11 mouse cellular contexts compared by ENCODE assay signal in genomic region chr16:22876218-22877043, GRCm38 (mm10). TPM values are rescaled to one million over a fixed set of nuclear protein-coding genes. Genes with fewer than 3 reads are reported as not detected.
DNase-seq lines count a peak whose midpoint lies in the region; ATAC-seq and TF ChIP-seq lines count a peak whose summit lies in the region.
"Had no signal": no experiment of that assay in that cellular context is flagged by ENCODE, and none has a peak within 500 bp of the region (broad histone marks: within the 10 kb centered on the region; RNA-seq: fewer than 3 reads in every experiment).

No protein-coding gene starts in this region.

- WGBS in kidney, adult 2 months: 47% methylated on average over 9 of the region's 9 CpGs
- WGBS in midbrain, embryonic 15.5 days: 55% methylated on average over 9 of the region's 9 CpGs

- no peak overlapping the region for H3K4me3 ChIP-seq in kidney, adult 2 months (ENCODE audit: insufficient read depth, low read depth, low read length)
- H3K4me3 ChIP-seq in midbrain, embryonic 15.5 days: no peak overlapping the region
- H3K4me3 ChIP-seq: erythroblast, embryonic 14.5 days had no signal

- H3K9me3 ChIP-seq in midbrain, embryonic 15.5 days: no peaks in the 10 kb centered on the region

- H3K4me1 ChIP-seq in kidney, adult 2 months (ENCODE audit: control insufficient read depth, insufficient read depth, low read length): 0 out of 2 replicates have a peak, but pooled peaks cover 6% of the 10 kb centered on the region
- no peaks in the 10 kb centered on the region for H3K4me1 ChIP-seq in midbrain, embryonic 15.5 days

- ATAC-seq in midbrain, embryonic 15.5 days (replicated peaks): peak; percentile 18; the same call in 1 of the 2 replicates
- no peak for ATAC-seq in frontal cortex, adult (ENCODE audit: low TSS enrichment)

- no peak overlapping the region for H3K4me2 ChIP-seq in midbrain, embryonic 15.5 days

- no peak for TF ChIP-seq POLR2A in kidney, adult 2 months (IDR thresholded peaks at IDR 0.05; ENCODE audit: low read depth, low read length)

- no peak overlapping the region for H3K9ac ChIP-seq in midbrain, embryonic 15.5 days

- H3K27ac ChIP-seq in kidney, adult 2 months (ENCODE audit: insufficient read depth, low read depth, low read length): no peak overlapping the region
- H3K27ac ChIP-seq in midbrain, embryonic 15.5 days: no peak overlapping the region

- peak; percentile 52 for DNase-seq in adrenal gland, postnatal 14 days
- DNase-seq in adrenal gland, postnatal 25 days: no peak
- peak; percentile 27 for DNase-seq in kidney, adult 2 months
- DNase-seq in kidney, adult 18-20 months: no peak
- peak; percentile 73 for DNase-seq in 3T3-L1 (ENCODE audit: low read depth, low spot score)
- peak; percentile 9 to 49 for DNase-seq in cerebellum, postnatal 25 days

- peaks cover 1% of the 10 kb centered on the region; the same call in 1 of the 2 replicates for H3K36me3 ChIP-seq in kidney, adult 2 months (ENCODE audit: control insufficient read depth, insufficient read depth, low read length)
- peaks cover 18% of the 10 kb centered on the region for H3K36me3 ChIP-seq in midbrain, embryonic 15.5 days (replicated peaks)

- H3K27me3 ChIP-seq in kidney, adult 2 months (replicated peaks; ENCODE audit: control insufficient read depth, insufficient read depth, low read length): no peaks in the 10 kb centered on the region
- no peaks in the 10 kb centered on the region for H3K27me3 ChIP-seq in midbrain, embryonic 15.5 days (replicated peaks)

- 0 out of 2 replicates have a peak, but pooled peaks have one; percentile 20 for TF ChIP-seq CTCF in kidney, adult 2 months (conservative IDR thresholded peaks at IDR 0.05; ENCODE audit: insufficient read depth, insufficient read length, low read depth, low read length)

RNA-seq across cellular contexts. Expression of gene Ahsg, which starts 14.6 kb away (rescaled TPM):
- 223 and 3,596 TPM in 2 replicates for total RNA-seq in adrenal gland, postnatal 14 days (2021)
- 1.6 and 132 TPM in 2 replicates for total RNA-seq in adrenal gland, postnatal 25 days (2021)
- 0.77 TPM in 1 of 2 replicates, not detected in the other for polyA plus RNA-seq in kidney, adult 2 months (2012; rRNA removed)
- 2.7 TPM in 1 of 2 replicates, not detected in the other for polyA plus RNA-seq in midbrain, embryonic 15.5 days (2015; fragmentation: Nextera tagmentation; extraction: Ambion mirVana)
- total RNA-seq: neutrophil, adult 5-6 weeks had no signal

RNA-seq across cellular contexts. Expression of gene Dnajb11, which starts 18.8 kb away (rescaled TPM):
- 73.5 and 73.9 TPM in 2 replicates for total RNA-seq in adrenal gland, postnatal 14 days (2021)
- total RNA-seq in adrenal gland, postnatal 25 days (2021): 71.4 and 71.9 TPM in 2 replicates
- 18.1 and 21.9 TPM in 2 replicates for polyA plus RNA-seq in kidney, adult 2 months (2012; rRNA removed)
- 93.9 and 96.9 TPM in 2 replicates for polyA plus RNA-seq in midbrain, embryonic 15.5 days (2015; fragmentation: Nextera tagmentation; extraction: Ambion mirVana)

RNA-seq across cellular contexts. Expression of gene Tbccd1, which starts 19.0 kb away (rescaled TPM):
- total RNA-seq in adrenal gland, postnatal 14 days (2021): 18.3 and 18.5 TPM in 2 replicates
- total RNA-seq in adrenal gland, postnatal 25 days (2021): 16.4 and 23.6 TPM in 2 replicates
- polyA plus RNA-seq in kidney, adult 2 months (2012; rRNA removed): 20.1 and 20.6 TPM in 2 replicates
- polyA plus RNA-seq in midbrain, embryonic 15.5 days (2015; fragmentation: Nextera tagmentation; extraction: Ambion mirVana): 19.9 and 22.8 TPM in 2 replicates

RNA-seq across cellular contexts. Expression of gene Fetub, which starts 41.7 kb away (rescaled TPM):
- total RNA-seq in adrenal gland, postnatal 14 days (2021): 30.2 and 120 TPM in 2 replicates
- total RNA-seq in adrenal gland, postnatal 25 days (2021): 78.1 and 82.3 TPM in 2 replicates
- 1.1 and 1.6 TPM in 2 replicates for polyA plus RNA-seq in kidney, adult 2 months (2012; rRNA removed)
- polyA plus RNA-seq in midbrain, embryonic 15.5 days (2015; fragmentation: Nextera tagmentation; extraction: Ambion mirVana): not detected in 2 replicates
- total RNA-seq: left cerebral cortex, adult 8-10 months; neutrophil, adult 5-6 weeks had no signal
- polyA plus RNA-seq: erythroblast, embryonic 14.5 days had no signal

Comparison
In these comparisons a context has a peak if more than half of its experiments do, and no peak if none do; other contexts are left out.
1. DNase-seq: peak in adrenal gland, postnatal 14 days (single experiment), kidney, adult 2 months (single experiment), 3T3-L1 (single experiment) and cerebellum, postnatal 25 days (2 of 2); none in adrenal gland, postnatal 25 days (single experiment) and kidney, adult 18-20 months (single experiment).